Mouse (Mus musculus) urinary bladder, postnatal 10 days (tissue): Measurements from ENCODE around the gene Igf2bp3.

ENCODE experiments used
- DNase-seq: peaks from one replicate; pipeline ENCODE4 v3.0.0; 2022; ENCODE audit warnings: low spot score

The Igf2bp3 gene

DNA sequence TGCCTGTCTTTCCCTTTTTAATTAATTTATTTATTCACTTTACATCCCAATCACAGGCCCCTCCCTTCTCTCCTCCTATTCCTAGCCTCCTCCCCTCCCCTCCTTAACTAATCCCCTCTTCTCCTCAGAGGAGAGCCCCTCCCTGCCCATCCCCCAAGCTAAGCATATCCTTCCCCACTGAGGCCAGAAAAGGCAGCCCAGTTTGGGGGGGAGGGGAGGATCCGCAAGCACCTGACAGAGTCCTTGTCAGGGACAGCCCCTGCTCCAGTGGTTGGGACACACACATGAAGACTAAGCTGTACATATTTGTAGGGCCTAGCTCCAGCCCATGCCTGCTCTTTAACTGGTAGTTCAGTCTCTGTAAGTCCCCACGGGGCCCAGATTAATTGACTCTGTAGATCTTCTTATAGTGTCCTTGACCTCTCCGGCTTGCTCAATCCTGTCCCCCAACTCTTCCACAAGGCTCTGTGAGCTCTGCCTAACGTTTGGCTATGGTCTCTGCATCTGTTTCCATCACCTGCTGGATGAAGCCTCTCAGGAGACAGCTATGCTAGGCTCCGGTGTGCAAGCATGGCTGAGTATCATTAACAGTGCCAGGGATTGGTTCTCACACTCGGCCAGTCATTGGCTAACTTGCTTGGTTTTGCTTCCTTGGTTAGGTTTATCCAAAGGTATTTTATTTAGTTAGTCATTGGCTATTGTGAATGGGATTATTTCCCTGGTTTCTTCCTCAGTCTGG is 82.2 kb downstream of the Igf2bp3 start:
- no peak for DNase-seq

DNA sequence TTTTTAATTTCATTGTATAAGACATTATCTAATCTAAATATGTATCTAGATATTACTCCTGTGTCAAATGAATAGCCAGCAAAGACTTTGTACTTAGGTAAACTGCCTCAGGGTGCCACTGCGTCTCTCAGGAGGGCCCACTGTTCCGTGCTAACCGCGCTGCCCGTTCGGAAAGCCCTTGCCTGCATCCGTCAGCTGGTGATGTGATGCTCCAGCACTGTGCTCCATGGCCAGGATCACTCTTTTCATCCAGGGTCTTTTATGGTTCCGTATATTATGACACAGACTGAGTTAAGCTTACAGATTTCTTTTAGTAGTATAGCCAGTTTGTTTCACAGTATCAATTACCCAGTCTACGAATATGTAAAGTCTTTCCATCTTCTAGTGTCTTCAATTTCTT is 82.9 kb downstream of the Igf2bp3 start:
- no peak for DNase-seq

DNA sequence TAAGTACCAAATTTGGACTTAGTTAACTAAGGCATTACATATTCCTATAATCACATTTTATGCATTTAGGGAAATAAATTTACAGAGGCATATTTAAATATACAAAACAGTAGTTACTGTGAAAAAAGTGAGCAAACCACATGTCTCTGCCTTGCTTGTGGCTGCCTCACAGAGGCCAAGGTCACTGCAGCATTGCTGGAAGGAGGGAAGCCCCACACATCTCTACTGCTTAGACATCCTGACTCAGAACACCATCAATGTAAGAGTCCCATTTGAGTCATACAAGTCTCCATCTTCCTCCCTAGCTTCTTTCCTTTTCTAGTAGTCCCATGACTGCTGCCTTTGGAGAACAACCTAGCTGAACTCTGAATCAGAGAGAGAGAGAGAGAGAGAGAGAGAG is 84.4 kb downstream of the Igf2bp3 start:
- DNase-seq, result no peak

DNA sequence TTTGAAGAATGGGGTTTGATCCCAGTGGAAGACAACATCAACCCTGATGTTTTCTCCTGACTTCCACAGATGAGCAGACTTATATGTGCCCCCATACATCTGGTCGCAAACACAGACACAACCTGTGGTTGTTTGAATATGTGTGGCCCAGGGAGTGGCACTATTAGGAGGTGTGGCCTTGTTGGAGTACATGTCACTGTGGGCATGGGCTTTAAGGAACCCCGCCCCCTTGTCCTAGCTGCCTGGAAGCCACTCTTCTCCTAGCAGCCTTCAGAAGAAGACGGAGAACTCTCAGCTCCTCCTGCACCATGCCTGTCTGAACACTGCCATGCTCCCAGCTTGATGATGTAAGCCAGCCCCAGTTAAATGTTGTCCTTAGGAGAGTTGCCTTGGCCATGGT is 94.4 kb downstream of the Igf2bp3 start:
- DNase-seq, result no peak

DNA sequence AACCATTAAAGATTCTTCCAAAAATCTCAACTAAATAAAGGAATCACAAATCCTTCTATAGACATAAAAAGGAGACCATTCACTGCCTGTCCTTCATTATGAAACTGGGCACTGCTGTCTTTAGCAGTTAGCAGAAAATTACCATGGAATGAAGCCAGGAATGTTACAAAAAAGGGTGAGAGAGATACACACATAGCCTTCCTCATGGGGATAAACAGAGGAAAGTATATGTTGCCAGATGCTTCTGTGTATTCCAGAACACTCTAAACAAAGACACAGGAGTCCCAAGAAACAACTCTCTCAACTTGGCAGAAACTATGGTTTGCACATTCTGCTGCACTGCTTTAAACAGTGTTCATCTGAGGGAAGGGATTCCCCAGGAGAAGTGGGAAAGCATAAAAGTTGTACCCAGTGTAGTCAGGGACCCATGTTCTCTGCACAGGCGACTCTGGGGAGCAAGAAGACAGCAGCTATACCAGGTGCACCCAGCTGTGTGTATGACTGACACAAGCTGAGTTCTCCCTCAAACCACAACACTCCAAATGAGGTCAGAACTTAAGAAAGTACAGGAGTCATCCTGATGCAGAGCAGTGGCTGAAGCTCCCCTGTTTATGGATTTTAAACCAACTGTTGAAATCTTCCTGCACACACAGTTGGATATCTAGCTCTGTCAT is 95.2 kb downstream of the Igf2bp3 start:
- no peak for DNase-seq

DNA sequence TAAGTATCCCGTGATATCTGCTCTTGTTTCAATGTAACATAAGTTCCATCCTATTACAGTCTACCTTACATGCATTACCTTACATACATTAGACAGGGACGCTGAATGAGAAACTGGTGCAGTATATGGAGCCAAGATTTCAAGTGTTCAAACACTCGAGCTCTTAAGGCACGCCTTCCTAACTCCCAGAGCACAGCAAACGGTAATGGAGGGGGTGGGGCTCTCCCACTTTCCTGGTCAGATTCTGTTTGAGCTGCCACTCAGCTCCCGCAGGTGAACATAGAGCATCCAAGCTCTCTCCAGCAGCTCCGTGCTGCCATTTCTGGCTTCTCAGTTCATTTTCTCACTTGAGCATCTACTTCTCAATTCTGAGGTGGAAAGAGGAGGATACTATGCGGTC is 96.3 kb downstream of the Igf2bp3 start:
- DNase-seq, result no peak

DNA sequence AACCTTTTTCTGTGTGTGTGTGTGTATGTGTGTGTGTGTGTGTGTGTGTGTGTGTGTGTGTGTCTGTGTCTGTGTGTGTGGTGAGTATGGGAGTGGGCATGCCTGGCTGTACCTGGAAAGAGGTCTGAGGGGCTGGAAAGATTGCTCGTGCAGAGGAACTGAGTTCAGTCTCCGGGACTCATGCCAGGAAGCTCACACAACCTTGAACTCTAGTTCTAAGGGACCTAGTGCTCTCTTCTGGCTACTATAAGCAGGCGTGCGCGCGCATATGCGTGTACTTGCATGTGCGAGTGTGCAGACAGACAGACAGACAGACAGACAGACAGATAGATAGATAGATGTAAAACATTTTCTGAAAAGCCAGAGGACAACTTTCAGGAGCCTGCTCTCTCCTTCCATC is 98.5 kb downstream of the Igf2bp3 start:
- DNase-seq, result no peak

DNA sequence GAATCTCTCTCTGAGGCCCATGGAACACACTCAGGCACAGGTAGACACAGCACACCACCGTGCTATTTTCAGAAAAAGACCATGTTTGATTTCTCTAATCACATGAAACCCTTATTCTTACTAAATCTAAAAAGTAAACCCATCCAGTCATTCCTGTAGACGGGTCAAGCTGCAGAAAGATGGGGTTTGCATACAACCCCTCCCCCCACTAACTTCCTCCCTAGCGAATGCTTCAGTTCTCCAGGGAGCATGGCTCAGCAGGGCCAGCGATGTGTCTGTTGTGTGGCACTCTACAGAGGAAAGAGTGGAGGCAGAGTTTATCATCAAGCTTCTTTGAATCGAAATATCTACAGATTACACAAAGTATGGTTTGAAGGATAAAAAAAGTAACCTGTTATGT is 99.2 kb downstream of the Igf2bp3 start:
- no peak for DNase-seq

DNA sequence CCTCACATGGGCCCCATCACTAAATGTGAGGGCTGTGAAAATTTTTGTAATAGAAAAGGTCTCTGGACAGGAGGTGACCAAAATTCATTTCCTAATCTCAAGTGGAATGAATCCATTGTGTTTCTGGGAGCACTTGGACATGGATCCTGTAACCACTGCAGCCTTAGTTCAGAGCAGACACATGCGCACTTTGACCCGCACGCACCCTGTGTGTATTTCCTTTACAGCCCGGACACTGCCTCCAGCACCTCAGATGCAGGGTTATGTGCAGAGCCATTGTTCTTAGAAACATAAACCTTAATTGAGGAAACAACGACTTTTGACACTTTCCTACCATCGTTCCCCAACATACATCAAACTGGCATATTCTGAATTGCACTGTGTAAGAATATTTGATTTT is 100.3 kb downstream of the Igf2bp3 start:
- no peak for DNase-seq

DNA sequence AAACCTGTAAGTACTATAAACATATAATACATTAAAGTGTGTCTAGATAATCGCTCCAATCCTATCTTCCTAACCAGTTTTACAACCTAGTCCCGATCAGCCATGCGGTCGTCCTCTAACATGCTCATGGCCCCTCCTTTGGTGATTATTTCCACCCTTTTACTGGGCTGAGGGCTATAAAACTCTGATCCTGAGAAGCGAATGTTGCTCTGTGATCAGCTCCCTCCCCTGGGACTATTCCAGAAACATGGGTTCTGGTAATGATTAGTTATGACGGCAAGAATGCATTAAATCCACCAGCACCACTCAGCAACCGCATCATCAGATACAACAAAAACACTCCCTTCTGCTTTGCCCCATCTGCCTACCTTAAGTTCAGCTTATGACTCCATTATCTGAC is 100.9 kb downstream of the Igf2bp3 start:
- DNase-seq, result no peak

DNA sequence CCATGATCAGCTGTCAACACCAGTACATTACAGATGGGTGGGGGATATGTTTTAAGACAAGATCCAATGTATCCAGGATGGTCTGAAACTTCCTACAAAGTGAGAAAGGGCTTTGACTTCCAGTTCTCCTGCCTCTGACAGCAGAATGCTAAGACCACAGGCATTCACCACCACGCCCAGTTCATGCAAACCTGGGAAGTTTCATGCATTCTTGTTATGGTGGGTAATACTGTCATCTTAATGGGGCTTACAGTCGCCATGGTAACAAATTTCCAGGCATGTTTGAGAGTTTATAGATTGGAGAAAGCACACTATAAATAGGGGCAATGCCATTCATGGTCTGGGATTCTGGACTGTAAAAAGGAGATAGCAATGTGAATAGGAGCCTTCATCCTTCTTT is 105.6 kb downstream of the Igf2bp3 start:
- DNase-seq, result no peak

DNA sequence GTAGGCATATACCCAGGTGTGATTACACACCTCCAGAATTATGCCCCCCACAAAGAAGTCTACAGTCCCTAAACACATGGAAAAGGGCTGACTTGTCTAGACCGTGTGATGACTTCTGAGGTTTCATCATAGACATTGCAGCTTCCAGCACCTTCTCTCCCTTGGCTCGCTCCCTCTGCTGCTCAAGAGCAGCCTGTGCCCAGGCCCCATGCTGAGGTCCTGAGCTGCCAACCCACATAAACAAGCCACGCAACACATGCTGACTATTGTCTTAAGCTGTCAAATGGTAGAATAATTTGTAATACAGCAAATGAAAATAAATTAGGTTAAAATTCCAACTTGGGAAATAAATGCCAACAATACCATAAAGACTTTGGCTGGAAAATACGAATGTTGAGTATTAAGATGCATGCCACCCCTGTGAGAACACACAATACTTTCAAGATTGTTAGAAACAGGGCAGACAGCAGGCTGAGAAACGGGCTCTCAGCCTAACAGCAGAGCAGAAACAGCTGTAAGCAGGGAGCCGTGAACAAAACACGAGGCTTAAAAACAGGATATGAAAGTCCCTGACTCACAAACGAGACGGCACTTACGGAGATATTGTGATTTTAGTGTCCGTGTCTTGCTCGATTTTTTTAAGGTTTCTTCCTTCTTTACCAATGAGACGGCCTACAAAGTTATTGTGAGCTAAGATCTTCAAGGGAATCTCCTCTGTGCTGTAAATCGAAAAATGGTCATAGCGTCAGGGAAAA is 107.8 kb downstream of the Igf2bp3 start:
- no peak for DNase-seq

DNA sequence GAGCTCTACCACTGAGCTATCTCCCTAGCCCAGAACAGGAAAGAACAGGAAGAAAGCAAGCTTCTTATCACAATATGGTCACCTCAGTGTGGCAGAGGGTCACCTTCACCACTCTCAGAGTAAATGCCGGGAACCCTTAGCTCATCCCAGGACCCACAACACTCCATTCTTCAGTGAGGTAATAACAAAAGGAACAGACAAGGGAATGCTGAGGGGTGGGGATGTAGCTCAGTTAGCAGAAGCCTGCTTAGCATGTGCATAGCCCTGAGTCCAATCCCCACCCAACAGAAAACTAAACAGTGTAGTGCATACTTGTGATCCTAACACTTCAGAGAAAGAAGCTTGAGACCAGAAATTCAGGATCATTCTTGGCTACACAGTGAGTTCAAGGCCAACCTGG is 115.7 kb downstream of the Igf2bp3 start:
- no peak for DNase-seq

DNA sequence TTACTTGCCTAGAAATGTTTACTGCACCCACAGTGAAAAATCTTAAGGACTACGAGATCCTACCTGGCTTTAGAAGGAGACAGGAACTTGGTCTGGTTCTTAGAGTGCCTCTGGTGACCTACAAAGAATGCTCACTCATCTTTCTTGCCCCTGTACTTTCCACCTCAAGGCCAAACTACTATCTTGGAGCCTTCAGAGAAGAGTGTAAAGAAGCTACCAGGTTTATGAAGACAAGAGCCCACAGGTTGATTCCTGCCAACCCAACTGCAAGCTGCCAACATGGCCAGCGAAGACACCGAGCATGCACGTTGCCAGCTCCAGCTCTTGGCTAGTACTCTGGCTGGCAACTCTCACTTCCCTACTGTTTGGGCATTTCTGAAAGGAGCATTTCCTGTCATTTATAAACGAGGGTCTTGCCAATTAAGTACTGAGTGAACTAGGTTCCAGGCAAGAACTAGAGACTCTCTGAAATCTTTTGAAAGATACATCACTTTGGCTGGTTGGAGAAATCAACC is 117.1 kb downstream of the Igf2bp3 start:
- DNase-seq, result no peak

DNA sequence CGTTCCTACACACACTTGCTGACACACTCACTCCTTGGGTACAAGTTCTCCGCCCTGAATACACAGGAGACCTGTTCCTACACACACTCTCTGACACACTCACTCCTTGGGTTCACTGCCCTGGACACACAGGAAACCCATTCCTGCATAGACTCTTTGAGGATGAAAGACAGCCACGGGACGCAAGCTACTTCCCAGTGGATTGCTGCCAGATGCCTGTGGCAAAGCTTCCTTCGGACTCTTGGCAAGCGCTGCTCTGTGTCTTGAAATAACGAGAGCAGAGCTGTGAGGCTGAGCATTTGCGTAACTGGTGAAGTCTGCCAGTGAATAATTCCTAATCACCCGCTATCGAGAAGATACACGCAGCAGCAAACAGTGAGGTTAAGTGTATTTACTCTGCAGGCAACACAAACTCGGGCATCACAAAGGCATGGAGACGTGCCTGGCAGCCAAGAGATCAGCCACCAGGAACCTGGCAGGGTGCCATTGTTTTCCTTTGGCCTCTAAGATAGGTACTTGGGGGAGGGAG is 117.8 kb downstream of the Igf2bp3 start:
- peak; percentile 38 for DNase-seq

DNA sequence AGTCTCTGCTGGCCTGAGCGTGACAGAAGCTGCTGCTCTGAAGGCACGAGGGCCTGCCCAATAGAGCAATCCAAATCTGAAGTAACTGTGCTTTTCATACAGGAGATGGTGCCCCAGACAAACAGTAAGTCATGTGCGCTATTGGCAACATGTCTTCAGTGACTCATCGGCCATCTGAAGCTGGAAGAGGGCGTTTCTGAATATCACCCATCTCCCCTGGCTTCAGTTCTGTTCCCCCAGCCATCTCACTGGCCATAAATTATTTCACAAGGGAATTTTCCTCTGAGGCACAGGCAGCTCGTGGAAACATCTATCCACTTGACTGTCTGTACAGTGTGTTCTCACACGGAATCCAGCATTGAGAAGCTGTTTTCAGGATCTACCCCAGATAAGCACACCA is 118.3 kb downstream of the Igf2bp3 start:
- DNase-seq, result no peak

DNA sequence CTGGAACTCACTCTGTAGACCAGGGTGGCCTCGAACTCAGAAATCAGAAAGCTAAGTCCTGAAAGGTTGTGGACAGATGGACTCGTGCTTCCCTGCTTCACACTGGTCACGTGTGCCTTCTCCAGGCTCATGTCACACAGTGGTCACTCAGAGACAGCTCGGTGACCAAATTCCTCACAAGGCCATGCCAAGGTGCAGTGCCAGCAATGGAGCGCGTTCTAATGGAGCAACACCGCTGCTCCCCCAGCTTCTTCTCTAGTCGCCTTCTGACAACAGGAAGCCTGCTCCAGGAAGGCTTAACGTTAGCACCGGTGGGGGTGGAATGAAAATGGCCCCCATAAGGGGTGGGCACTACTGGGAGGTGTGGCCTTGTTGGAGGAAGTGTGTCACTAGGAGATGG is 119.8 kb downstream of the Igf2bp3 start:
- no peak for DNase-seq

DNA sequence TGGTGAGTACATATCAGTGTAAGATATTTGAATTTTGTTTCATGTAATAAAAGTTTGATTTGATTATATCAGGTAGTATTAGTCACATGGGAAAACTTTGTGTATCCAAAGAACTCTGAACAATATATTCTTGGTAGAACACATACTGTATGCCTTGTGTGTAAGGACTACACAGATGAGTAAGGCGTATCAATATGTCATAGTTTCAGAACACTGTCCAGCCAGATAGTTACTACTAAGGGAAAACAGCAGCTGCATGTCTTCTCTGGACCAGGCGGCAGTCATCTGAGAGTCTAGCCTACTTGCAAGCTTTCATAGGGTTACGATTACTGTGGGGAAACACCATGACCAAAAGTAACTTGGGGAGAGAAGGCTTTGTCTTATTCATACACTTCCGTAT is 131.7 kb downstream of the Igf2bp3 start:
- DNase-seq, result no peak

DNA sequence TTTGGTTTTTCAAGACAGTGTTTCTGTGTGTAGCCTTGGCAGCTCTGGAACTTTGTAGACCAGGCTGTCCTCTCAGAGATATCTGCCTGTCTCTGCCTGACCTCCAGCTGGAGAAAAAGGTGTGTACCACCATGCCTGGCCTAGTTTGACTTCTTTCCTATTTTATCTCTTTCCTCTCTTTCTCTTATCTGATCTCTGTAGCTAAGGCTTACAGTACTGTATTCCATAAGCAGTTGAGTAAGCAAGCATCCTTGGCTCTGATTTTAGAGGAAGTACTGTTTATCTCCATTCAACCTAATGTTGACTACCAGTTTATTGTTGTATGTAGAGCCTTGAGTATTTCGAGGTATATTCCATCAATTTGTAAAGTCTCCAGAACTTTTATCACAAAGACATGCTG is 135.4 kb downstream of the Igf2bp3 start:
- no peak for DNase-seq

DNA sequence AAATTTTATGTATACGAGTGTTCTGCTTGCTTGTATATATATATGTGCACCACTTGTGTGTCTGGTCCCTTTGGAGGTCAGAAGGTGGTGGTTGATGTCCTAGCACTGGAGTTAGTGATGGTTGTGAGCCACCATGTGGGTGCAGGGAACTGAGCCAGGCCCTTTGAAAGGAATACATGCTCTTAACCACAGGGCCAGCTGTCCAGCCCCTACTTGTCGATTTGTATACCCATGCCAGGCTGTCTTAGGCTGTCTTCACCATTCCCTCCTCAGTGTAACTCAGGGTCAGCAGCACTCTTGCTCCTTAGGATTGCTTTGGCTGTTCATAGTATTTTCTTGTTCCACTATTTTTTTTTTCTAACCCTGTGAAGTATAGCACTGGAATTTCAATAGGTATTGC is 136.9 kb downstream of the Igf2bp3 start:
- DNase-seq, result no peak

DNA sequence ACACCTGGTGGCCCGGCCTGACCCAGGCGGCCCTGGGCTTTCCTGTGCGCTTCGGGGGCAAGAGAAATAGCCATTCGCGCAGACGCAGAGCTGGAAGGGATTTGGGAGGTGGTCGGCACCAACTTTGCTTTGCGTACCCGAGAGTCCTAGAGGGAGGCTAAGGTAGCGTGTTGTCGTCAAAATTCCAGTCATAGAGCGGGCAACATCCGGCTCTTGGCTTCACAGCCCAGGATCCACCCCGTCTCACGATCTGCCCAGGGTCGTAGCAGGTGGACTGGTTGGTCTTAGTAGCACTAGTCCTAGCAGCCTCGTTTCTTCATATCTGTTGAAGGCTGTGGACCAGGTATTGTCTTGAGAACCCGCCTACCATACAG is 140.7 kb downstream of the Igf2bp3 start:
- DNase-seq, result no peak

DNA sequence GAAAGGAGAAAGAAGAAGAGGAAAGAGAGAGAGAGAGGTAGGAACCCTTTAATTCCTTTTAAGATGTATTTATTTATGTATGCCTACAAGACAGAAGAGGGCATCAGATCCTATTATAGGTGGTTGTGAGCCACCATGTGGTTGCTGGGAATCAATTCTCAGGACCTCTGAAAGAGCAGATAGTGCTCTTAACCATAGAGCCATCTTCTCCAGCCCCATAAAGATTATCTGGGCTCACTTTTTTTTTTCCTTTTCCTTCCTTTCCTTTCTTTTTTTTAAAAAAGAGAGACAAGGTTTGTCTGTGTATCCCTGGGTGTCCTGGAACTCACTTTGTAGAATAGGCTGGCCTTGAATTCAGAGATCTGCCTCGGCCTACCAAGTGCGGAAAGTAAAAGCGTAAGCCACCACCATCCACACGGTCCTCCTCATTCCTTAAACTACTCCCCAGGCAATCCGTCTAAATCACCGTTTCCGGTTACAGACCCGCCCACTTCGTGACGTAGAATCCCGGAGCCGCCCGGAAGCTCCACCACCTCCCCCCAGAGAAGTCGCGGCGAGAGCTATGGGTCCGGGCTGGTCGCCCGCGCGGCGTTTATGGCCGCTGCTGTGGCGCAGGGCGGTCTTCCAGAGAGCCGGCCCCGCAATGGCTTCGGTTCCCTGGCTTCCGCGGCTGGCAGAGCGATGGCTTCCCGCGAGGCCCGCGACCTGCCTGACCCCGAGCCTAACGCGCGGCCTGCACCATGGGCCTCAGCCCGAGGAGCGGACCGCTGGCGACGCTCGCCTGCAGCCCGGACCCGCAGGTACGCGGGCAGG is 141.2 kb downstream of the Igf2bp3 start, which contains the start of gene Malsu1:
Gene Malsu1 (plus strand): TSS at position 492 of the 813 bp plus-strand sequence.
- peak; percentile 82 for DNase-seq
